Mouse (Mus musculus): ENCODE measurements at regions not wholly inside any gene's neighbourhood (a gene's known extent, or its start where the extent isn't known, plus 50 kb on each side); places are given as distances from the start of the nearest gene placed in this dataset.
A peak's percentile ranks its signal among the peaks of the same experiment; 100 is the strongest.
"Not testable (repeated sequence)": the region's sequence is repeated elsewhere in the genome, so short reads cannot be mapped to it uniquely, and the experiment has no call there.

DNA sequence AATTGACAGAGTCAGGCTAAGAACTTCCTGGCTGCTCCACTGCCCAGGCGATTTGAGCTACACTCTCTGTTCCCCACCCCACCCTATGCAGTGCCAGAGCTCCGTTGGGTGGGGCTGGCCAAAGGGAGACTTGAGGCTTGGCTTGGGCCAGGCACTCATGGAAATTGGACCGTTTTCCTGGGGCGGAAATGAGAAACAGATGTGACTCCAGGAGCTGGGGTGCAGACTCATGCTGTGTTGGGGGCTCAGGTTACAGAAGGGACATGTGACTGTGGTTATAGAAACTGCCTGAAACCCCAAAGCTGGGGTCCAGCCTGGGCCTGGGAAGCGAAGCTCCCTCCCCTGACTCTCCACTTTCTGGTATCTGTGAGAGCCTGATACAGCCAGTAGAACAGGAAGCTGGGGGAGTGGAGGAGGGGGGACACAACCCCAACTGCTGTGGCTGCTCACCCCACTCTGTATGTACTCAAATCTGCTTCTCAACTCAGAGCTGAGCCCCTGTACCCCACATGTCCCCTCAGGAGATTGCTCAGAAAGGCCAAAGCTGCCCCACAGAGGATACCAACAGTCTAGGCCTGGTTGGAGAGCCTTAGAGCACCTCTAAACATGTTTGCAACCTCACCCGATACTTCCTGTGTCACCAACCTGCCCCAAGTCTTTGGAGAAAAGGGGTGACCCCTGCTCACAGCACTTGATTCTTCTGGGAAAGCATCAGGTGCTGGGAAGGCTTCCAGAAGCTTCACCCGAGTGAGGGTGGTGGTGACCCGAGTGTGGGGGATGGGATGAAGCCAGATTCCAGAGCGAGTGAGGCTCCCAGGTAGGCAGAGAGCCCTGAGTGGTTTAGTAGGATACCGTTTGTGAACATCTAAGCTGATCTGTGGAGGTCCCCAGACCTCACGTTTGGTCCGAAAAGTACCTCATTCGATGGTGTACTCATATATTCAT lies 142.9 kb upstream of the Haao start:
- DNase-seq, result peak; percentile 66

DNA sequence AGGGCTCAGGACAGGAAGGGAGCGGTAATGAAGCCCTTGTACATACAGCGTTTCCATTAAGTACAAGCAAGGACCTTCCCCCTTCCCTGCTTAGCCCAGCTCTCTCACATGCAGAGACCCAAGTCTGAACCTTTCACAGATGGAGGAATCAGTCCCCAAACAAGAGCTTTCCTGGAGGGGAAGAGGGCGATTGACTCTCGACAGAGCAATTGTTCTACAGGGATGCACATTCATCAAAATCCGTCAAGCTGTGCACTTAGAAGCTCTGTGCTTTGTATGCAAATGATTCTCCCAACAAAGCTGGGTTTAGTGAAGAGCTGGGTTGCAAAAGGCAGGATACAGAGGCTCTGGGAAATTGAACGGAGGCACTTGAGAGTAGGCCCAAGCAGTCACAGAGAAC lies 141.1 kb upstream of the Haao start:
- no peak for DNase-seq

DNA sequence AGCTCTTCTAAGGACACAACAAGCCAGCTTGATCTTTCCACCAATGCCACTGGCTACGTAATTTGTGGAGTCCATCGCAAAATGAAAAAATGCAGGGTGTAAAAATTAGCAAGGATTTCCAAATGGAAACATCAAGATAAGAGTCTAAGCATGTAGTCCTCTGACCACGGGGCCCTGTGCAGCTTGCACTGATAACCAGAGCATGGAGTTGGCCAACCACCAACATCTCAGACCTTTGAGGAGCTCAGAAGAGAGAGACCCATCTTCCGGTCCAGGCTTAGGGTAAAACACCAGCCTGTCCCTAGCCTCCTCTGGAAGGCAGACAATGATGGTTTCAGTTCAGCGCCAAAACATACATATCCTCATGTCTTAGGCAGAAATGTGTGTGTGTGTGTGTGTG lies 140.4 kb upstream of the Haao start:
- DNase-seq, result no peak

DNA sequence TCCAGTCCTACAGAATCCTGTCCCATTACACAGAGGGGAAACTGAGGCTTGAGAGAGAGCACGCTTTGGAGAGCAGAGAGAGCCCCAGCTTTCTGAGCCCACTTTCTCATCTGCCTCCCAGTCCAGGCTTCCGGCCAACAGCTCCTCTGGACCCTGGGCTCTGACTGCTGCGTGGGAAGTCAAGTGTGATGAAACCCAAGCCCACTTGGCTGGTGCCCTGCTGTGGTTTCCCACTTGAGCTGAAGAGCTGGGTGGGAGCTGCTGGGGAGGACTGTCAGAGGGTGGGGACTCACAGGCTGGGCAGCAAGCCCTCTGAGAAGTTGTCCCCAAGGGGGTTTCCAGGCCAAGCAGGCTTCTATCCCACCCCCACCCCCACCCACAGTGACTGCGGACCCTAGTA lies 139.9 kb upstream of the Haao start:
- no peak for DNase-seq

DNA sequence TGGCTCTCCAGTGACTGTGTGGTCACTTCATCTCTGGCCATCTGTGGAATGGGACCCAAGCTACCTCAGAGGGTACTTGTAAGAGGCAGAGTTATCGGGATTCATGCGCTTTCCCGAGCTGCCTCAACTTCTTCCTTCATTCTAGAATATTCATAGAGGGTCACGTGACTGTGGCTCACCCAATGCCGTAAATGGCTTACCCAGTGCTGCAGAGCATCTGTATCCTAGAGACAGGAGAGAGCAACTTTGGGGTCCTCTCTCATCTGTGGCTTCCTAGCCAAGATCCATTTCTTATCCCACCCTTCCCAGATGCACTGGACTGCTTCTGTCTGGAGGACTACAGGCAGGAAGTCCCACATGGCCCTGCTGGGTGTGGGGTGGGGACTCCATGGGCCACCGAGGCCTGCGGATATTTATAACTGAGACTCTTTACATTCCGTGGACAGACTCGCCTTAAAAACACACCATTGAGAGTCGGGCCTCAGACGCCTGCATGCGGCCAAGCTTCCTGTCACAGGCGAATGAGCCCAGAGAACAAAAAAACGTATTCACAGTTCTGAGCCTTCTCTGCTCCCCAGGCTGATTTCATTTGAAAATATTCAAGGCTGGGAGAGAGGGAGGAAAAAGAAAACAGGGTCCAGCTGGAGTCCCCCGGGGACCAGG lies 138.3 kb upstream of the Haao start:
- DNase-seq, result no peak

DNA sequence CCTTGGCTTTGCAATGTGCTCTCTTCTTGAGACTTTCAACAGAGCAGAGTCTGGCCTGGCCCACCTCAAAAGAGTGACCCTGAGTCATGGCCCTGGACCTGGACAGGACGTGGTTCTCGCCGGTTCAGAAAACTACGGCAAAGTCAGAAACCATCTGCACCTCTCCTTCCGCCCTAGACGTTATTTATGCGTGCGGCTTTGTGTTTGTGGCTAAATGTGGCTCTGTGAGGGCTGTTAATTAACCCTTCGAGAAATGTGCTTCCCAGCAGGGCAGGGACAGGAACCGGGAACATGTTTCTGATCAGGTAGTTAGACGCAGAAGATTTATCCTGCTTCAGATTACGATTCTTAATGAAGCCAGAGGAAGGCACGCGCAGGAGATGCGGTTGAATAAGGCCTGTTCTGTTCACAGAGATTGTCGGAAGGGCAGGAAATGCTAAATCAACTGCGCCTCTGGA lies 137.6 kb upstream of the Haao start:
- peak; percentile 46 for DNase-seq

DNA sequence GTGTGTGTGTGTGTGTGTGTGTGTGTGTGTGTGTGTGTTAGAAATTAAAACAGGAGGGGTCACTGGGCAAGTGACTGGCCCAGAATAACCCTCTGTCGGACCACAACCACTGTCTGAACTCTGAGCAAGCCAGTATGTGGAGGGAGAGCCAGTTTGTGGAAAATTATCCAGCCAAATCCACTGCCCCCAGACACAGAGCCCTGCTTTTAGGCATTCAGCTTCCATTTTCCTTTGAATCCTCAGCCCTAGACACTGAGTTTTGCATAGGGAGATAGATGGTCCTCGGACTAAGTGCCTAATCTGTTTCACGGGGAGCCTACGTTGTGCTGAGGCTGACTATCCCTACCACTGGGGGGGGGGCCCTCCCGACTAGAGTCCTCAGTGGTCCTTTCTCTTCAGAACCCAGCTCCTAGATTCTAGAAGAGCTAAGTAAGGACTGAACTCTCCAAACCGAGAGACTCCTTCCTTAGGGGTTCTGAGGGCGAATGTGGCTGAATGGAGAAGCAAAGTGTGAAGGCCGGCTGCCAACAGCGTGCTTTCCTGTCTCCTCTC lies 136.2 kb upstream of the Haao start:
- DNase-seq, result no peak

DNA sequence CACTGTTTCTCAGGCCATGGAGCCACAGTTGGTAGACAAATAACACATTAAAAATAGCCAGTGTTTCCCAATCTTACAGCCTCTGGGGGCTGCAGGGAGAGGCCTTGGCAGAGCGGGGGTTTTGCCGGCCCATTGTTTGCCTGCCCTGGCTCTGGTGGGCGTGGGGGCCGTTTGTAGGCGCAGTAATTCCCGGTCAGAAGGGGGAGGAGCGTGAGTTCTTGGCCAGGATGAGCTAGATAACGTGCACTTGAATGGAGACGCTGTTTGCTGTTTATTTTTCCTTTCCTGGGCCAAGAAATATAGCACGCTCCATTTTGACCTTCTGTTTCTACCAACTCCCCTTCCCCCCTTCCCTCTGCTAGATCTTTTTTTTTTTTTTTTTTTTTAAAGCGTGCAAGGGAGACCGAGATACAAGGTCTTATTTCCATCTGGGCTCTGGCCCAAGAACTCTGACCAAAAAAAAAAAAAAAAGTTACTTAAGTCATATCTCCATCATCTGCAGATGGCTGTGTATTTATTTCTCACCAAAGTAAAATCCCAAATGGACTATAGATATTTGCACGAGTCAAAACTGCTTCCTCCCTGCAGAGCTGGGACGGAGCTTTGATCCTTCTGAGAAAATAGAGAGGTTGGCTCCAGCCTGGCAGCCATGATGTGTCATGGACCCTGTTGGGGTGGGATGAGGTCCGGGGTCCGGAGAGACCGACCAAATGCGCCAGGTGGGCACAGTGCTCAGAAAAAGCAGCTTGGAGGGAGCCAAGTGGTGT lies 135.5 kb upstream of the Haao start:
- DNase-seq, result peak; percentile 81

DNA sequence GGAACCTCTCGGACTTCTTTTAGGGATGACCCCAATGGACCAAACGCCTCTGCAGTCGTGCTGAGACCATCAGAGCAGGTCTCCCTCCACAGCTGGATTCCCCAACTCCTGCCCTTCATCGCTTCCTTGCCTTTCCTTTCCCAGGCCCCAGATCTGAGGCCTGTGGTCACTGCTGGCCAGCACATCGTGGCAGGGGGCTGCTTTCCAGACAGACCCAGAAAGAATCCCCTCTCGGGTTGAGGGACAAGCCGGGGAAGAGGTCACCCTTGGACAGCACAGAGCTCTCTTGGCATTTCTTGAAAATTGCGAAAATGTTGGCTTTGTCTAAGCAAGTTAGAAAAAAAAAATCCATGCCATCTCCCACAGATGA lies 134.9 kb upstream of the Haao start:
- DNase-seq, result no peak

DNA sequence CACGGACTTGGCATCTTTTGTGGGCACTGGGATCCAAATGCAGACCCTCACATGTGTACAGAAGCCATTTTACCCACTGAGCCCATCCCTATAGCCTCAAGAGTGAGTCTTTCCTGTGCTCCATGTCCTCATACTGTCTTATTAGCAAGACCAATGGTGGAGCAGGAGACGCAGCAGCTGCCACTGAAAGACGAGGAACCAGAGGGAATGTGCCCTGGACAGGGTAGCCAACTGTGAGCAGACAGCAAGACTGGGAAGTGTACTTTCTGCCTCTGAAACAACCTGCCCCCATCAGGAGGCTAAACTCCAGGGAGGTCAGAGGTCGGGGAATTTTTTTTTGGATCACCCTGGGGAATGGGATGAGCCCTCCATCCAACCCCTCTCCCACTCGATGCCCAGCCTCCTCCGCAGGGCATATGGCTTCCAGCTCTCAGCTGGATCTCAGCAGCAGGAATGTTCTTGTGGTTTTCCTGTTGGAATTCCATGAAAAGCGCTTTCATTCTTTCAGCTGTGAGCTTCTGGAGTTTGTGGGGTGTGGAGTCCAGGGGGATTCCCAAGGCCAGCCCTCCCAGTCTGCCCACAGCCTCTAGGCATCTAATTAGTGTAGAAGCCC lies 131.2 kb upstream of the Haao start:
- DNase-seq, result no peak

DNA sequence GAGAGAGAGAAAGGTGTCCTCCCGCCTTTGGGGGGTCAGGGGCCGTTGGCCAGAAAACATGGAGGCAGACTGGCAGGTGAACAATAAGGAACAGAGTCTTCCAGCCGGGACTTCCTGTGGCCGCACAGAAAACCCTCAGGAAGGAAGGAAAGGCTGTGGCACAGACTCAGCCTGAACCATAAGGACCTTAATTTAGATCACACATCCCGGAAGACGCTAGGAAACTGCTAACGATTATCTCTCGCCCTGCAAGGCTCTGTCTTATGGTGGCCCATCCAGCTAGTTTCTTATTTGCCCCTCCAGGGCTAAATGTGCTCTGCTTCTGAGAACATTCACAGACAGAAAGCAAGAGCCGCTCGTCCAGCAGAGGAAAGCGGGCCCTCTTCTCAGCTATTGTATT lies 130.0 kb upstream of the Haao start:
- no peak for DNase-seq

DNA sequence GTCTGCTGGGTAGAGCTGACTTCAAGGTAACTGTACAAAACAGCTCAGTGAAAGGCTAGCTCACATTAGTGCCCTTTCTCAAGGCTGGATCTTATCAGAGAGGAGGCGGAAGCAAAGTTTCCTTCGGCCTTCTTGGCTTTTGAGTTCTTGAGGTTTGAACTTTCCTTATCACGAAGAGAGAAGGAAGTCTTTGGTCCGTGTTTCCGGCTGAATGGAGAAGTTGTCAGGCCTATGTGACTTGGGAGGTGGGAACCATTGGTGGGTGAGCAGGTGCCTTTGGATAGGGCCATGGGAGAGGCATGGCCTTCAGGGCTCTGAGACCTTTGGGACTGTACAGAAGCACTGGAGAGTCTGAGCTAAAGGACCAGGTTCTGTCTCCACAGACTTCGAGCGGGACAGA lies 128.1 kb upstream of the Haao start:
- DNase-seq, result no peak

DNA sequence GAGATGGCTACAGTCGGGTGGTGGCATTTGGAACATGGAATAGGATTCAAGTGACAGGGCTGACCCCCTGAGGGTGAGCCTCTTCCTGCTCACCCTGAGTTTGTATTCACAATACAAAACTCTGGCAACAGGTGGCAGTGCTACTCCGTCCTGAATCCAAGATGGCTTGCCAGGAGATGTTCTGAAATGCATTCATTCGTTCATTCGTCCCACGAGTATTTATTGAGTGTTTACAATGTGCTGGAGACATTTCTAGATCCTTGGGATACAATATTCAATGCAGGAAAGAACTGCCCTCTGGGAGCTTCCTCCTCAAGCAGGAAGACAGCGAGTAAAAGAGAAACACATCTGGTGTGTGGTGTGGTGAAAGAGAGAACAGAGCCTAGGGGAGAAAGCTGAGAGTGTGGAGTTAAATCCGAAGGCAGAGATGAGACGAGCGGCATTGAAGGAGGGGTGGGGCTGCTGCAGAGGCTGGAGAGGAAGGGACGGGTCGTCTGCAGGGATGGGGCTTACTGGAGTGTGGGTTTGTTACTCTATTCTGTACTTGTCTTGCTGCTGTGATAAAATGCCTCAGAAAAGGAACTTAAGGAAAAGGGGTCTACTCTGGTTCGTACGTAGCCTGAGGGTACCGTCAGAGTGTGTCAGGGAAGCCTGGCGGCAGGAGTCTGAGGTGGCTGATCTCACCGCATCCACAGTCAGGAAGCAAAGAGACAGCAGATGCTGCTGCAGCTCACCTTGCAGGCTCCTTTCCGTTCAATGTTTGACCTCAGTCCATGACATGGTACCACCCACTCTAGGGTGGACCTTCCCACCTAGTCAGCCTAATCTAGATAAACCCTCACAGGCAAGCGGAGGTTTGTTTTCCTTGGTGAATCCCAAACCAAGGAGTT lies 125.9 kb upstream of the Haao start:
- DNase-seq, result peak; percentile 69

DNA sequence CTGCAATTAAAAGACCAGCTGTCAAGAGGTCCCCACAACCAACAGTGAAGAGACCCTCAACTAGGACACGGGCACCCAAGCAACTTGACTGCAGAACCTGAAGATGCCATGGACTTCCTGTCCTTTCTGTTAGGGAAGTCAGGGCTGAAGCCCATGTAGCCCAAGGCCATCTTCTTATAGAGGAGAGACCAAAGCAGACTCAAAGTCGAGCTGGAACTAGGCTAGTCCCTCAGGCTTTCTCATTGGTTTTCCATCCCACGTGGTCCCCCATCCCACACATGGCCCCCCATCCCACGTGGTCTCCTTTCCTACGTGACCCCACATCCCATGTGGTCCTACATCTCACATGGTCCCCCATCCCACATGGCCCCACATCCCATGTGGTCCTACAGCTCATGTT lies 125.1 kb upstream of the Haao start:
- DNase-seq, result no peak

DNA sequence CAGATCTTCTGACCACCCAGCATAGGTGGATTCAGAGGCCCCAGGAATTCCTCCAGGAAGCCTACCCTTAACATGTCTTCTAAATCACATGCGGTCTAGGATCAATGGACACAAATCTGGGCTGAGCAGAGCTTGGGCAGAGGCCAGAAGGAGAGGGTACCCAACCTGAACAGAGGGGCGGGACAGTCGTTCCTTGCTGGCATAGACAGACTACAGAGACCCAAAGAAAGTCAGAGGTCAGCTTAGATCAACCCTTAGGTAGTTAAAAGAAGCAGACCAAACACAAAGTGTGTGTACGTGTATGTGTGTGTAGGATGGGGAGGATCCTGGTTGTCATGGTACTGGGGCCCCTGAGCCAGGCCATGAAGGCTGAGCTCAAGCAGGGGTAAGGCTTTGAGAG lies 124.7 kb upstream of the Haao start:
- DNase-seq, result no peak

DNA sequence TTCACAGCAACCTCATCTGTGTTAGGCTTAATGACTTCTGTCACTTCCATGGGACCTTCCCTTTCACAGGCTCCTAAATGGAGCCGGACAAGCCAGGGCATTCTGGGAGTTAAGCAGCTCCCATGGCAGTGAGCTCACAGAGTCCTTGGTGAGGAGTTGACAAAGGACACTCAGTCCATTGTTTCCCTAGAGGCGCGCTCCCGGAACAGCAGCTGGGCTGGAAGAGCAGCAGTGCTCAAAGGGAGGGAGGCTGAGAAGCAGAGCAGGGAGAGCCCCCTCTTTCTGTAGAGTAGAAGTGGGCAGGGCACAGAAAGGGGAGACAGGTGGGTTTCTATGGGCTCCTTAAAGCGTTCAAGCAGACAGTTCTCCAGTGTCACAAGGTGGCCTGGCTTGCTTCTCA lies 124.3 kb upstream of the Haao start:
- peak; percentile 47 for DNase-seq

DNA sequence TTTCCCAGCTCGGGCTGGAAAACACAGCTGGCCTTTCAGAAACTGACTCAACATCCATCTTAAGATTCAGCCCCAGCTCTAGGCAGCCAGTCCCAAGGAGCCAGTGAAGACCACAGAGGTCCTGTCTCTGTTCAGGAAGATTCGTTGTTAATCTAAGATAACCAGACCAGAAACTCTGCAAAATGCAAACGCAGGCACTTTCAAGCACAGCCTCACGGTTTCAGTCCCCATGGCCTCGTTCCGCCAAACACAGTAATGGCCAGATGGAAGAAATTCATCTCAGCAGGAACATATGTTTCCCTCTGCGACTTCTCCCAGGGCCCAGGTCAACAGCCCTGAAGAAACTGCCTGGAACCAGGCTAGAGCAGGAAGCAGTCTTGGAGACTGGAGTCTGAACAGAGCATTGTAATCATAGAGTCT lies 121.7 kb upstream of the Haao start:
- DNase-seq, result no peak

DNA sequence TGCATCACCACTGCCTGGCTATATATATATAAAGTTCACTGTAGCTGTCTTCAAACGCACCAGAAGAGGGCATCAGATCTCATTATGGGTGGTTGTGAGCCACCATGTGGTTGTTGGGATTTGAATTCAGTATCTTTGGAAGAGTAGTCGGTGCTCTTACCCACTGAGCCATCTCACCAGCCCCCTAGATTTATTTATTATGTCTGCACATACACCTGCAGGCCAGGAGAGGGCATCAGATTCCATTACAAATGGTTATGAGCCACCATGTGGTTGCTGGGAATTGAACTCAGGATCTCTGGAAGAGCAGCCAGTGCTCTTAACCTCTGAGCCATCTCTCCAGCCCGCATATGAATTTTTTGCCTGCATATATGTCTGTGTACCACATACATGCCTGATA lies 120.4 kb upstream of the Haao start:
- not testable (repeated sequence) for DNase-seq

DNA sequence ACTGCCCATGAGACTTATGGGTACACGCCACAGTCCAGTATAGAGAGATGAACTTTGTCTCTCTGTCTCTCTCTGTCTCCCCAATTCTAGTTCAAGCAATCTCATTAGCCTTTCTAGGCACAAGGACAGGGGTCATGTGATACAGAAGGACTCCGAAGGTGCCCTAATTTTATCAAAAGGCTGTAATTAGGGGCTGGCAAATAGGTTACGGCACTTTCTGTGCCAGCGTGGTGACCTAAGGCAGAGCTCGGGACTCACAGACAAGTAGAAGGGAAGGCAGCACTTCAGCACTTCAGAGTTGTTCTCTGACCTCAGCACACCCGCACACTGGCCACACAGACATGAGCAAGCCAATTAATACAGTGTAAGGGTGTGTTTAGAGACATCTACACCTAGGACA lies 119.2 kb upstream of the Haao start:
- no peak for DNase-seq

DNA sequence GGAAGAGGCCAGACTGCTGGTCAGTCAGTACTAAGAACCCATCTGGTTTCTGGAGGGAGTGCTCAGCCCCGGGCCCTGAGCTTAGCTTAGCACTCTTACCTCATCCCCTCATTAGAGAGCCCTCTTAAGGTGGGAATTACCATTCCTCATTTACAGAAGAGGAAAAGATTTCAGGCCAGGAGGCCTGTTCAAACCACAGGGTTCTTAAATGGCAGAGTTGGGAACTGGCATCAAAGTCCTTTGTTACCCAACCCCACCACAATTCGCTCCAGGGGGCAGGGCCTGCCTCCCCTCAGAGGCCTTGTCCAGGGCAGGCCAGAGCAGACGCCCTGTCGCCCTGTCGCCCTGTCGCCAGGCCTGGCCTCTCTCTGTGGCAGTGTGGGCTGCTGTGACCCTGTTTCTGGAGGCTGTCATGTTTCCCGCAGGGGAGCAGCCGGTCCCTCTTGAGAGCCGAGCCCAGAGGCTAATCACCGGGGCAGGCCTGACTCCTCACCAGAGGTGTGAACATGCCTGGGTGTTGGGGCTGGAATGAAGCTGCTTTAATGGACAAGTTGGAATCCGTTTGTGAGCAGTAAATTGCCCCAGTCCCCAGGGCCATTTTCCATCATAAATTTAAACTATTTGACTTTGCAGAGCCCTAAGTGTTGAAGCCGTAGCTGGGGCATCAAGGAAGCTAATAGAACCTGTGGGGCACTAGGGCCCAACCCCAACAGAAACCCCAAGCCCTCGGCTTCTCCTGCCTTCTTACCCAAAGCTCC lies 116.9 kb upstream of the Haao start:
- DNase-seq, result no peak

Data from adrenal gland, postnatal 10 days (tissue).